In the genomic region with DNA sequence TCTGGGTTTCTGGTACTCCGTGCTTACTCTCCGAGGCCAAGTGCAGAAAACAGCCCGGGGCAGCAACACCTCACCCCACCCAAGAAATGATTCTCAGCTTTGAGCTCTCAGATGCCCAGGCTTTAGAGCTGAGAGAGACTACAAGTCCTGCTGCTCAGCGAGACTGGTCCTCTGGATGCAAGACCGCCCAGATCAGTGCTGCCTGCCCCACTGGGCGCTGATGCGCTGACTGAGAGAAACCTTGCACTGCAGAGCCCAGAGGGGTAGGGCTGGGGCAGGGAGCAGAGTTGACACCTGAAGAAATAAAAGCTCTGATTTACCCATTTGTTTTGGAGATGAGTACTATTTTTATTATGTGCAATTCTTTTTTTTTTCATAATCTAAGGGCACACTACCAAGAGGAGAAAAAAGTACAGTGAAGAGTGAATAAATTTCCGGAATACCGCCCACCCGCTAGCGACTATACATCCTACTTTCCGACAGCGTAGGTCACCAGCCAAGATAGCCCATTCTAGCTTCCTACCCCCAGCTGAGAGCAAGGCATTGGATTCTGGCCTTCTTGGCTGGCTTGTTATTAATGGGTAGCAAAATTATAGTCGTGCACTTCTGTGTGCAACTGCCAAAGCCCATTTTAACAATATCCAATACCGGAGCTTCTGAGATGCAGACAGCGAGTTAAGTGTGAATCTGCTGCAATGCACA, we compare ENCODE assay signal across 7 mouse cellular contexts. TPM values are rescaled to one million over a fixed set of nuclear protein-coding genes. Genes with fewer than 3 reads are reported as not detected.
DNase-seq lines count a peak whose midpoint lies in the region; ATAC-seq and TF ChIP-seq lines count a peak whose summit lies in the region.

Arpp21 (minus strand) TSS at position 243 of the 702 bp plus-strand sequence.

- peak within 1 kb of the TSS; percentile 92 for H3K4me2 ChIP-seq in forebrain, embryonic 13.5 days
- peak within 1 kb of the TSS; percentile 52 for H3K4me2 ChIP-seq in stomach, embryonic 14.5 days (replicated peaks; ENCODE audit: low read depth, low read length)

- TF ChIP-seq CTCF in left cerebral cortex, adult 2 months (IDR thresholded peaks at IDR 0.05), result no peak

- H3K36me3 ChIP-seq in forebrain, embryonic 13.5 days (ENCODE audit: poor library complexity, severe bottlenecking), result no peaks in the 10 kb centered on the region
- no peaks in the 10 kb centered on the region for H3K36me3 ChIP-seq in stomach, embryonic 14.5 days (ENCODE audit: control insufficient read depth, insufficient read depth, low read length)

- no peaks in the 10 kb centered on the region for H3K9me3 ChIP-seq in forebrain, embryonic 13.5 days (replicated peaks)
- no peaks in the 10 kb centered on the region for H3K9me3 ChIP-seq in stomach, embryonic 14.5 days (ENCODE audit: control insufficient read depth, low read depth, low read length)

- peaks cover 11% of the 10 kb centered on the region for H3K4me1 ChIP-seq in forebrain, embryonic 13.5 days
- no peaks in the 10 kb centered on the region; the same call in 1 of the 2 replicates for H3K4me1 ChIP-seq in stomach, embryonic 14.5 days (ENCODE audit: control insufficient read depth, insufficient read depth, low read length)

- H3K4me3 ChIP-seq in left cerebral cortex, adult 2 months, result peak within 1 kb of the TSS; percentile 66
- H3K4me3 ChIP-seq in forebrain, embryonic 13.5 days, result peak within 1 kb of the TSS; percentile 61
- peak within 1 kb of the TSS; percentile 23 for H3K4me3 ChIP-seq in stomach, embryonic 14.5 days (ENCODE audit: low read depth, low read length)

- H3K27me3 ChIP-seq in forebrain, embryonic 13.5 days, result peaks cover 33% of the 10 kb centered on the region
- H3K27me3 ChIP-seq in stomach, embryonic 14.5 days (ENCODE audit: control insufficient read depth, insufficient read depth, low read length), result peaks cover 35% of the 10 kb centered on the region

- peak within 1 kb of the TSS; percentile 85 for H3K9ac ChIP-seq in forebrain, embryonic 13.5 days
- no peak within 1 kb of the TSS for H3K9ac ChIP-seq in stomach, embryonic 14.5 days (replicated peaks; ENCODE audit: low read depth, low read length)

- intact Hi-C loops in left cerebral cortex, adult 2 months (cut with DNase I), result loop anchor here (2.0 to 10.0 kb wide), 8 partner anchors 106 to 1206 kb away; no protein-coding TSS in a partner anchor
- intact Hi-C loops in left cerebral cortex, postnatal 36 days (cut with DNase I), result loop anchor here (10.0 kb wide), 2 partner anchors 199 to 939 kb away; no protein-coding TSS in a partner anchor

- WGBS in forebrain, embryonic 13.5 days, result 13% methylated on average over 16 of the region's 16 CpGs
- 22% methylated on average over 16 of the region's 16 CpGs for WGBS in stomach, embryonic 14.5 days

- peak within 1 kb of the TSS; percentile 93 for H3K27ac ChIP-seq in left cerebral cortex, adult 2 months
- peak within 1 kb of the TSS; percentile 87 for H3K27ac ChIP-seq in forebrain, embryonic 13.5 days
- no peak within 1 kb of the TSS for H3K27ac ChIP-seq in stomach, embryonic 14.5 days (ENCODE audit: low read length)

- ATAC-seq in forebrain, embryonic 13.5 days, result peak; percentile 72
- ATAC-seq in stomach, embryonic 14.5 days (ENCODE audit: insufficient number of reproducible peaks, insufficient read depth, low FRiP score, low read depth), result no peak

- DNase-seq in left cerebral cortex, adult 2 months (ENCODE audit: extremely low spot score in 1 of 2, low spot score in 2 of 2), result no peak
- DNase-seq in left cerebral cortex, adult 11 months (ENCODE audit: low spot score), result no peak
- DNase-seq in cerebellum, adult 8-10 months, result peak; percentile 60
- DNase-seq in left cerebral cortex, postnatal 36 days (ENCODE audit: low spot score in 2 of 2), result no peak
- no peak for DNase-seq in adrenal gland, adult (ENCODE audit: inconsistent age in 2 of 2, low spot score in 1 of 2)

RNA-seq across cellular contexts. Expression of gene Arpp21, which starts in this region (rescaled TPM):
- total RNA-seq in left cerebral cortex, adult 2 months (2021), result 100 to 1,000 TPM; 762 to 763 TPM
- 30.6 and 32.6 TPM in 2 replicates for polyA plus RNA-seq in forebrain, embryonic 13.5 days (2015; fragmentation: Nextera tagmentation; extraction: Ambion mirVana)
- total RNA-seq in left cerebral cortex, postnatal 36 days (2021), result 100 to 1,000 TPM; 699 to 858 TPM
- 1.2 and 1.6 TPM in 2 replicates for polyA plus RNA-seq in stomach, embryonic 14.5 days (2014; fragmentation: Nextera tagmentation; extraction: Ambion mirVana)

Comparison
In these comparisons a context has a peak if more than half of its experiments do, and no peak if none do; other contexts are left out.
1. RNA of gene Arpp21 (polyA plus RNA-seq): 30.6 to 32.6 TPM in forebrain, embryonic 13.5 days; 1.2 to 1.6 TPM in stomach, embryonic 14.5 days; every median in the first group is over 10 times any median in the second.
2. Peak in every context shown above with its lines, with median percentiles within 50 percentile points of each other: H3K4me3 ChIP-seq.